Mouse (Mus musculus) forebrain, embryonic 15.5 days (tissue): ENCODE results near the gene Gpr35. TPM values are rescaled to one million over a fixed set of nuclear protein-coding genes. Genes with fewer than 3 reads are reported as not detected.

Source experiments
- ATAC-seq: fragments of 200-750 bp; cut with Nextera tagmentation; replicated peaks from 2 replicates; pipeline ENCODE4 v1.8.0; 2017; ENCODE audit warnings: mild to moderate bottlenecking, moderate TSS enrichment, moderate library complexity
- H3K27ac ChIP-seq: fragments of 300-500 bp; sonication (generic); replicated peaks from 2 replicates; pipeline ENCODE4 v1.5.1; 2015; ENCODE audit warnings: mild to moderate bottlenecking, inconsistent platforms
- H3K27me3 ChIP-seq: fragments of 300-500 bp; sonication (generic); 2 replicates; pipeline ENCODE4 v1.6.1; 2015; ENCODE audit warnings: inconsistent platforms
- H3K36me3 ChIP-seq: fragments of 300-500 bp; sonication (generic); 2 replicates; pipeline ENCODE4 v1.6.1; 2015; ENCODE audit warnings: mild to moderate bottlenecking, inconsistent platforms
- H3K4me1 ChIP-seq: fragments of 300-500 bp; sonication (generic); 2 replicates; pipeline ENCODE4 v1.6.1; 2015; ENCODE audit warnings: inconsistent platforms
- H3K4me2 ChIP-seq: fragments of 300-500 bp; sonication (generic); replicated peaks from 2 replicates; pipeline ENCODE4 v1.6.1; 2015; ENCODE audit warnings: mild to moderate bottlenecking, inconsistent platforms
- H3K4me3 ChIP-seq: fragments of 300-500 bp; sonication (generic); 2 replicates; pipeline ENCODE4 v1.5.1; 2015; ENCODE audit warnings: mild to moderate bottlenecking, inconsistent platforms
- H3K9ac ChIP-seq: fragments of 300-500 bp; sonication (generic); replicated peaks from 2 replicates; pipeline ENCODE4 v1.6.1; 2015; ENCODE audit warnings: mild to moderate bottlenecking, inconsistent platforms
- H3K9me3 ChIP-seq: fragments of 300-500 bp; sonication (generic); 2 replicates; pipeline ENCODE4 v1.6.1; 2016; ENCODE audit warnings: inconsistent platforms
- WGBS: fragments of 180-500 bp; shearing (Covaris S2); methylation state at CpG from one replicate; pipeline ENCODE4 v1.1.7; 2015; ENCODE audit warnings: mixed read lengths; 5-methylcytosine and 5-hydroxymethylcytosine counted together
- polyA plus RNA-seq: library from polyadenylated mRNA; unstranded; fragments of >200 nt; fragmentation: Nextera tagmentation; extraction: Ambion mirVana; gene quantifications from 2 replicates; pipeline ENCODE4 v1.2.1, GENCODE M21; 2015

Gpr35 gene
- polyA plus RNA-seq, 1 experiment from 2014 or later, result 0.46 TPM

GRCm38 (mm10) chr1:92912286-92912685 lies 38.4 kb upstream of the Gpr35 start:
- H3K36me3 ChIP-seq, result peaks cover 27% of the 10 kb centered on the region
- no peak for ATAC-seq
- 47% methylated on average over 1 of the region's 1 CpGs for WGBS
- H3K27me3 ChIP-seq, result no peaks in the 10 kb centered on the region
- H3K4me1 ChIP-seq, result peaks cover 44% of the 10 kb centered on the region
- peak overlapping the region; percentile 93 for H3K9ac ChIP-seq
- H3K4me3 ChIP-seq, result peak overlapping the region; percentile 86
- peak overlapping the region; percentile 77 for H3K4me2 ChIP-seq
- H3K27ac ChIP-seq, result peak overlapping the region; percentile 94
- no peaks in the 10 kb centered on the region for H3K9me3 ChIP-seq

DNA sequence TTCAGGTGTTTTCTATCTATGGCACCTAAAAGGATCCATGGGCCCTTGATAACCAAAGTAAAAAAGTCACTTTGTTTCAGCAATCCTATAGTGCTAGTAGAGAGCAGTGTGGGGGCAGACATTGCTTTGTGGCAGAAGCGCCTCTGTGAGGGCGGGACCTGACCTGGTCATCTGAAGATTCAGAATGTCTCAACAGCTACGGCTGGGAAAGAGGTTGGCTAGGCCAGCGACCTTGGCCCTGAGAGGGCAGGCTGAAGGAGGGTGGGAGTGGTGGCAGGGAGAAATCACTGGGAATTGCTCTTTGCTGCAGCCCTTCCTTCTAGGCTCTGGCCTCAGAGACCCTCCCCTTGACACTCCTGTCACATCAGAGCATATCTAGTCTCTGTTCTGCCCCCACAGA lies 36.4 kb upstream of the Gpr35 start:
- Histone ChIP-seq H3K36me3 (peaks cover 46% of the 10 kb centered on the region), H3K4me1 (peaks cover 34% of the 10 kb centered on the region), H3K4me2 (no peak overlapping the region), H3K9me3 (no peaks in the 10 kb centered on the region), H3K4me3 (no peak overlapping the region), H3K27ac (no peak overlapping the region), H3K9ac (no peak overlapping the region), H3K27me3 (no peaks in the 10 kb centered on the region)
- ATAC-seq, result no peak
- WGBS, result 85% methylated on average over 4 of the region's 4 CpGs

DNA sequence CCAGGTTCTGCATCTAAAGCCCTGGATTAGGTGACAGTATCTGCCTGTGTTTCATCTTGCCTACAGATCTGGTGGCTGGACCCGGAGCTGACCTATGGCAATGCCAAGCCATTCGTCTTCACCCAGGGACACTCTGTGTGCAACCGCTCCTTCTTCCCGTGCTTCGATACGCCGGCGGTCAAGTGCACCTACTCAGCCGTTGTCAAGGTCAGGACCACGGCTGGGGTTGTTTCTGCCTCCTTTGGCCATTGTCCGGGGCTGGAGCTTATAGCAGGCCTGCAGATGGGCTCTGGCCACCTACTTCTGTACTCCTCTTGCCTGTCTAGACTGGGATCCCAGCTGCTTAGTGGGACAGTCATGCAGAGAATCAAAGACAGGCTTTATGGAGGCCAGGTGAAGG lies 35.7 kb upstream of the Gpr35 start:
- 95% methylated on average over 11 of the region's 11 CpGs for WGBS
- Histone ChIP-seq H3K36me3 (peaks cover 54% of the 10 kb centered on the region), H3K4me2 (no peak overlapping the region)

DNA sequence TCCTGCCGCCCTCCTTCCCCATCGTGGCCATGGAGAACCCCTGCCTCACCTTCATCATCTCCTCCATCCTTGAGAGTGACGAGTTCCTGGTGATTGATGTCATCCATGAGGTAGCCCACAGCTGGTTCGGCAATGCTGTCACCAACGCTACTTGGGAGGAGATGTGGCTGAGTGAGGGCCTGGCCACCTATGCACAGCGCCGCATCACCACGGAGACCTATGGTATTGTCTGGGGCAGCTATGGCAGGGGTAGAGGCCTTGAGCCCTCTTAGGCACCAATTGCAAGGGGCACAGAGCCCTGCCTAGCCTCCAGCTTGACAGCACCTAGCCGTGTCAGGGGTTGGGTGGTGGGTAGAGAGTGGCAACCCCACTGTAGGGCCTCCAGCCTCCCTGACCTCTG lies 33.9 kb upstream of the Gpr35 start:
- WGBS, result 95% methylated on average over 9 of the region's 9 CpGs
- H3K4me3 ChIP-seq, result no peak overlapping the region
- peaks cover 18% of the 10 kb centered on the region for H3K4me1 ChIP-seq
- H3K4me2 ChIP-seq, result no peak overlapping the region
- H3K9ac ChIP-seq, result no peak overlapping the region
- no peaks in the 10 kb centered on the region for H3K27me3 ChIP-seq
- no peaks in the 10 kb centered on the region for H3K9me3 ChIP-seq
- no peak for ATAC-seq
- H3K27ac ChIP-seq, result no peak overlapping the region
- peaks cover 68% of the 10 kb centered on the region for H3K36me3 ChIP-seq

More for the DNA sequence above, 35.7 kb upstream of the Gpr35 start:
- Histone ChIP-seq H3K27me3 (no peaks in the 10 kb centered on the region), H3K9ac (no peak overlapping the region), H3K4me1 (peaks cover 26% of the 10 kb centered on the region), H3K9me3 (no peaks in the 10 kb centered on the region), H3K4me3 (no peak overlapping the region), H3K27ac (no peak overlapping the region)
- ATAC-seq, result no peak

- no peaks in the 10 kb centered on the region for H3K4me1 ChIP-seq
- ATAC-seq, result no peak
- H3K36me3 ChIP-seq, result peaks cover 68% of the 10 kb centered on the region
- WGBS, result 96% methylated on average over 11 of the region's 11 CpGs
- H3K27ac ChIP-seq, result no peak overlapping the region
- no peak overlapping the region for H3K4me3 ChIP-seq
- H3K9me3 ChIP-seq, result no peaks in the 10 kb centered on the region
- H3K4me2 ChIP-seq, result no peak overlapping the region
- H3K27me3 ChIP-seq, result no peaks in the 10 kb centered on the region
- H3K9ac ChIP-seq, result no peak overlapping the region
These were observed 31.5 kb upstream of the Gpr35 start for GRCm38 (mm10) chr1:92919151-92919550.

- H3K4me2 ChIP-seq, result no peak overlapping the region
- no peaks in the 10 kb centered on the region for H3K27me3 ChIP-seq
- H3K4me1 ChIP-seq, result no peaks in the 10 kb centered on the region
- H3K9ac ChIP-seq, result no peak overlapping the region
- H3K4me3 ChIP-seq, result no peak overlapping the region
- no peaks in the 10 kb centered on the region for H3K9me3 ChIP-seq
- WGBS, result 71% methylated on average over 12 of the region's 12 CpGs
- no peak for ATAC-seq
- H3K27ac ChIP-seq, result no peak overlapping the region
- peaks cover 65% of the 10 kb centered on the region for H3K36me3 ChIP-seq
These were observed 30.9 kb upstream of the Gpr35 start for GRCm38 (mm10) chr1:92919775-92920174.

- H3K36me3 ChIP-seq, result peaks cover 58% of the 10 kb centered on the region
These were observed 30.0 kb upstream of the Gpr35 start for GRCm38 (mm10) chr1:92920474-92921200.

GRCm38 (mm10) chr1:92921496-92921895 lies 29.2 kb upstream of the Gpr35 start:
- no peaks in the 10 kb centered on the region for H3K4me1 ChIP-seq
- H3K9ac ChIP-seq, result no peak overlapping the region
- H3K4me2 ChIP-seq, result no peak overlapping the region
- no peaks in the 10 kb centered on the region for H3K27me3 ChIP-seq
- 93% methylated on average over 4 of the region's 4 CpGs for WGBS
- H3K9me3 ChIP-seq, result no peaks in the 10 kb centered on the region
- ATAC-seq, result no peak
- no peak overlapping the region for H3K27ac ChIP-seq
- H3K36me3 ChIP-seq, result peaks cover 49% of the 10 kb centered on the region
- H3K4me3 ChIP-seq, result no peak overlapping the region

More at GRCm38 (mm10) chr1:92920474-92921200, 30.0 kb upstream of the Gpr35 start:
- Histone ChIP-seq H3K4me3 (no peak overlapping the region), H3K4me2 (no peak overlapping the region), H3K4me1 (no peaks in the 10 kb centered on the region), H3K9me3 (no peaks in the 10 kb centered on the region), H3K27ac (no peak overlapping the region), H3K9ac (no peak overlapping the region), H3K27me3 (no peaks in the 10 kb centered on the region)
- ATAC-seq, result no peak
- WGBS, result 87% methylated on average over 7 of the region's 7 CpGs

GRCm38 (mm10) chr1:92930171-92930706 lies 20.4 kb upstream of the Gpr35 start:
- Histone ChIP-seq H3K4me2 (no peak overlapping the region), H3K9ac (no peak overlapping the region), H3K36me3 (no peaks in the 10 kb centered on the region), H3K4me1 (peaks cover 9% of the 10 kb centered on the region), H3K4me3 (no peak overlapping the region), H3K9me3 (no peaks in the 10 kb centered on the region), H3K27me3 (no peaks in the 10 kb centered on the region), H3K27ac (no peak overlapping the region)
- 14% methylated on average over 1 of the region's 1 CpGs for WGBS
- no peak for ATAC-seq

- Histone ChIP-seq H3K4me1 (peaks cover 30% of the 10 kb centered on the region), H3K27ac (peak overlapping the region; percentile 98), H3K27me3 (no peaks in the 10 kb centered on the region), H3K4me2 (peak overlapping the region; percentile 80), H3K4me3 (peak overlapping the region; percentile 81), H3K9me3 (no peaks in the 10 kb centered on the region), H3K36me3 (peaks cover 7% of the 10 kb centered on the region; the same call in 1 of the 2 replicates), H3K9ac (peak overlapping the region; percentile 83)
- ATAC-seq, result no peak
- WGBS, result 73% methylated on average over 4 of the region's 4 CpGs
These were observed 17.1 kb upstream of the Gpr35 start for GRCm38 (mm10) chr1:92933611-92934010.

- WGBS, result 0% methylated on average over 45 of the region's 45 CpGs
- Histone ChIP-seq H3K9me3 (no peaks in the 10 kb centered on the region), H3K4me1 (peaks cover 30% of the 10 kb centered on the region), H3K27ac (peak within 1 kb of the TSS; percentile 98), H3K4me2 (peak within 1 kb of the TSS; percentile 80), H3K27me3 (no peaks in the 10 kb centered on the region), H3K9ac (peak within 1 kb of the TSS; percentile 83), H3K36me3 (peaks cover 12% of the 10 kb centered on the region), H3K4me3 (peak within 1 kb of the TSS; percentile 81)
- peak; percentile 100 for ATAC-seq
These were observed 16.4 kb upstream of the Gpr35 start, which contains the start of gene Capn10 for GRCm38 (mm10) chr1:92934182-92934827. Gene Capn10 (plus strand): TSS chr1:92934376.
